Mouse (Mus musculus) bone marrow macrophage, adult 2 months (primary cell): ENCODE data around the gene Slc4a8.

Experiments
- CTCF ChIP-seq: IDR thresholded peaks from 2 replicates; pipeline ENCODE4 v1.5.1; 2012; ENCODE audit warnings: low read depth, mild to moderate bottlenecking, low read length, moderate library complexity
- POLR2A ChIP-seq: IDR thresholded peaks from 2 replicates; pipeline ENCODE4 v1.6.1; 2012; ENCODE audit warnings: mild to moderate bottlenecking, low read depth, low read length, borderline replicate concordance

- no peak for TF ChIP-seq POLR2A
- TF ChIP-seq CTCF = no peak
Observed at GRCm38 (mm10) chr15:100719217-100719616, 42.3 kb upstream of the Slc4a8 start.
